Mouse (Mus musculus): ENCODE measurements around the gene Ctnnbl1.

Gene Ctnnbl1

GRCm38 (mm10) chr2:157870247-157870646 is 133.0 kb downstream of the Ctnnbl1 start:
- DNase-seq (ENCODE audit: extremely low spot score, low read depth, low spot score) = no peak

DNA sequence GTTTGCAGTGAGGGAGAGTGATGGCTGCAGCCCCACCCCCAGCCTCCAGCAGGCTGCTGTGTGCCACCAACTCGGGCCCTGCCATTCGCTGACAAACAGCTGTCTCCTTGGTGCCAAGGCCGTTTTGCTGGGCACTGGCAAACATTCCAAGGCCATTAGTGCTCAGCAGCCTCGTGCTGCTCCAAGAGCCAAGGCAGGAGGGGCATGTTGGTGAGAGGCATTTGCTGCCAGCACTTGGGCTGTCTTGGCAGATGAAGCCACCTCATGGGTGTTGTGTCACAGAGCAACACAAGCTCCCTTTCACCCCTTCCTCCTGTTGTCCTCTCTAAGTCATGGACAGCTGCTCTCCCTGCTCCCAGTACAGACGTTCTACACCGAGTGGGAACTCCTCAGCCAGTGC is 136.0 kb downstream of the Ctnnbl1 start:
- DNase-seq (ENCODE audit: extremely low spot score, low read depth, low spot score) = no peak

- DNase-seq (ENCODE audit: extremely low spot score, low read depth, low spot score) = no peak
These were observed 136.5 kb downstream of the Ctnnbl1 start for GRCm38 (mm10) chr2:157873691-157874090.

DNA sequence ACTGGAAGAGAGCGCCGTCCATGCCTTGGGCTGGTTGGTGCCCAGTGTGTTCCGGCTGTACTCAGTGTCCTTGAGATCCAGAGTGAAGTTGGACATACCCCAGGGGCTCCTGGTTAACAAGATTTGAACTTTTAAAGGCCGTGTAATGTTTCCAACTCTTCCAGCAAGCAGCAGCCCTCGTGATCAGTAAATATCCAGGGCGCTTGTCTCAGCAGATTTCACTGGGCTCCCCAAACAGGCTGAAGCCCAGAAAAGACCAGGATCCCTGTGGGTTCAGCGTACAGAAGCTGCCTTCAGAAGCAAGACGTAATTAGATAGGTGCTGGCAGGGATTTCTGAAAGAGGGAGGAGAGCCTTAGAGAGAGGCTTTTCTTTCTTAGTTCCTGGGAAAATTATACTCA is 137.9 kb downstream of the Ctnnbl1 start:
- no peak for DNase-seq (ENCODE audit: extremely low spot score, low read depth, low spot score)

GRCm38 (mm10) chr2:157877394-157877793 is 140.2 kb downstream of the Ctnnbl1 start:
- DNase-seq (ENCODE audit: extremely low spot score, low read depth, low spot score) = no peak

DNA sequence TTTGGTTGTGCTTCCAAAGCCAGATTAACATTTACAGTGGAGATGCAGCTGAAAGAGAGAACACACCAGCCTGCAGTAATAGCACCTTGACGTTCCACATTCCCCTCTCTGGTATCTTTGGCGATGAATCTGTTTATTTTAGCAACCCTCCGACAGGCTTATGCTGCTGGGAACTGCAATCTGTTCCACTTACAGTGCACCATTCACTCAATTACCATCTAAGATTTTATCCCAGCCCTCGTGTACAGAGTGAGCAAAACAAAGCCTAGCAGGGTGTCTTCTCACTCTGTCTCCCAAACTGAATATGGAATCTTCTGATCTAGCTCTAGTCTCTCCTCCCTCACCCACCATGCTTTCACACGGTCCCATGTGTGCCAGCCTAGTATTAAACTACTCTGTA is 140.8 kb downstream of the Ctnnbl1 start:
- DNase-seq (ENCODE audit: extremely low spot score, low read depth, low spot score) = no peak

DNA sequence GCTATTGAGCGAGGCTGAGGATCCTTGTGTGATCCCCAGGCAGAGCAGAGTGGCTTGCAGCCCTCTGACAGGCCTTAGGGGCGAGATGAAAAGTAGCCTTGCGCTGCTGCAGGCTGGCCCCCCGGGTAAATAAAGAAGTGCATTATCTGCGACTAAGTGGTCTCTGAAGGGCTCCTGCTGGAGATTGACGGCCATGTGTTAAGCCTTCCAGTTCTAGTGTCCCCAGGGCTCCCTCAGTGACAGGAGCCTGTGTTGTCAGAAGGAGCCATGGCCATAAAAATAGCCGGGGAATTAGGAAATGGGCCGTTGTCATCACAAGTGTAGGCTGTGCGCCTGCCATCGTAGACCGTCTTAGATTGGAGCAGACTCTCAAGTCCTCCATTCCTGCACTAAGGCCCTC is 144.7 kb downstream of the Ctnnbl1 start:
- DNase-seq (ENCODE audit: extremely low spot score, low read depth, low spot score) = no peak

DNA sequence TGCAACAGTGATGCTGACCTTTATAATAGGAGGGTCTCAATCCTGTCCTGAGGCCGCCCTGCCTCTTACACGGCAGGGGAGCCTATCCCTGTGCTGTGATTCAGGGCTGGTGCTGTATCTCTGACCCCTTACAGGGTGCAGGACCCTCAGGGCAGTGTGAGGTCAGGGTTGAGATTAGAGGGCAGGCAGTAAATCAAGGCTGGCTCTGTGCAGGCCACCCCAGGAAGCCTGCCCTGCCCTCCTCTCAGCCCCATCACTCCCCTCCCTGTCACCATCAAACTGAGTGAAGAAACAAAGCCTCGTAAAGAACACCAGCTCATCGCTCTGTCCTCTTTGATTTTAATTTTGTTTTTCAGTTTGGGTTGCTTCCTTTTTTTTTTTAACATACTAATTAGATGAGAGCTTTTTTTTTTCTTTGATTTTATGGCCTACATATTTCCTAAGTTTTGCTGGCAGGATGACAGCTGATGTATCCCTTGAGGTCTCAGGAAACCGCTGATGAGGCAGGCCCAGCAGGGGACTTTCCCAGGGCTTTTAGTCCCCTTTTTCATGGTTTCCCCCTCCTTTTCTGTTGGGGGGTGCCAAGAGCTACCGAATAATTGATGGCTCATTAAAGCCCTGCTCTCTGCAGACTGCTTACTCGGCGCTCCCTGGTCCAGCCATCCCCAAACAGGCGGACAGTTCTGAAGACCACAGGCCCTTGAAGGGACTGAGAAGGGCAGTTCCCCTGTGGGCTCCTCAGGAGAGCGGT is 150.2 kb downstream of the Ctnnbl1 start:
- no peak for DNase-seq (ENCODE audit: extremely low spot score, low read depth, low spot score)

DNA sequence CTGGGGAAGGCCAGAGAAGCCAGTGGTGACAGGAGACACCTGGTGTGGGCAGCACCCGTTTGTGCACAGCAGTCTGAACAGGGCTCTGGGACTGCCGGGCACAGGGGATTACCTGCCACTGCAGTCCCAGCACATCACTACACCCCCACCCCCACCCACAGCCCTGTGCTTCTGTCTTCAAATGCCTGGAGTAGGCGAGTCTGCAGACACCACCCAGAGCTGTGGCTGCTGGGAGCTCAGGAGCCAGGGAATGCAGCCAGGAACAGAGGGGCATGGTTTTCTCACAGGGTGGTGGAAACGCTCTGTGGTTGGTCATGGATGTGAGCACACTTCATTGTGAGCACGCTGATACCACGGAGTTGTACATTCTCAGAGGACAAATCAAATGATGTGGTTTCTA is 154.0 kb downstream of the Ctnnbl1 start:
- no peak for DNase-seq (ENCODE audit: extremely low spot score, low read depth, low spot score)

DNA sequence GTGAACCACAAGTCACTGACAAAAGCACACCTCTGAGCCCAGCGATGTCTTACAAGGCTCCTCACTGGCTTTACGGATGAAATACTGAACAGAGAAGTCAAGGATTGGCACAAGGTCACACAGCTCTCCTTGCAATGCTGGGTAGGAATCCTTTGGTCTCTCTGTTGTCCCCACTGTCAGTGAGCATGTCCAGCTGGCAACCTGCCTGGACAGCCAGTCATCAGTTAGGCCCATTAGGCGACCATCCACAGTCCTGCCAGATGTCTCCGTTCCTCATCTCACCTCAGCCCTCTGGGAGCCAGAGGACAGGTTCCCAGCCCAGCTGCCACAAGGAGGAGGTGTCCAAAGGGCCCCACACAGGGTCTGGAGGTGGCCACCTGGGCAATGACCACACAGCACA is 159.9 kb downstream of the Ctnnbl1 start:
- DNase-seq (ENCODE audit: extremely low spot score, low read depth, low spot score) = no peak

DNA sequence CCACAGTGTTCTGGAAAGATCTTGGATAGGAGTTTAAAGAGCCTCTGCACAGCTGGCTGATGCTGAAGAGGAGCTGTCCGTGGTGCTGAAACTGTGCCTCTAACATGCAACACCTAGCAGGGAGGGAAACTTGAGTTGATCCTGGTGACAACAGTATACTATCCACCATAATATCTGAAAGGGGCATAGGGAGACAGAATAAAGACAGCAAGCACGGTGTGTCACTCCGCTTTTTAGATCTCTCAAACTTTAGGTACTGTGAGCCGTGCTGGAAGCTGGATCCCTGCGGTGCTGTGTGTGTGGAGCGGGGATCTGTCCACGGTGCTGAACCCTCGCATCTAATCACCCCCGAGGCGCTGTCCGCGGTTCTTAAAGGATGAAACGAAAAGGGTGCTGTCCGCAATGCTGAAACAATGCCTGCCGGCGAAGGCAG is 176.0 kb downstream of the Ctnnbl1 start:
- peak; percentile 95 for DNase-seq (ENCODE audit: extremely low spot score, low read depth, low spot score)

GRCm38 (mm10) chr2:157913705-157914104 is 176.5 kb downstream of the Ctnnbl1 start:
- DNase-seq (ENCODE audit: extremely low spot score, low read depth, low spot score) = no peak

DNA sequence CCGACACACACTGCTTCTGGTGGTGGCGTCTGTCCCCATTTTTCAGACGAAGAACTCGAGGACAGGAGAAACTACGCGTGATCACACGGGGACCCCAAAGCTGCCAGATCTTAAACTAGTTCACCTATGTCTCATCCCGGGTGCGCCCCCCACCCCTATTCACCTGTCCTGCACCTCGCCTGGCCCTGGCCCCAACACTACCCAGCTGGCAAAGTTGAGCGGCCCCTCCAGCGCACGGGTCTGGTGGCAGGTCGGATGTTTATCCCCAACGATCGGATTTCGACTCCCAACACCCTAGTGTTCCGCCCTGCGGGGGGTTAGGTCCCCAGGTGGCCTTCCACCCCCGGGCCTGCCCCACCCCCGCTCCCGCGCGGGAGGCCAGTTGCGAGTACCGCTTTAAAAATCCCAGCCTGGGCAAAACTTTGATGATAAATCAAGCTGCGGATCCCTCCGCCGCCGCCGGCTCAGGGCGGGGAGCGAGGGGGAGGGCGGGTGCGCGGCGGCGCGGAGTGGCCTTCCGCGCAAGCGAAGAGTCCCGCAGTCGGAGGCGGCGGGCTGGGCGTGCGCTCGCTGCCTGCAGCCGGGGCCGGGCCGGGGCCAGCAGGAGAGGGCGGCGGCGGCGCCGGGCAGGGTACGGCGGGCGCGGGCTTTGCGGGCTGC is 177.0 kb downstream of the Ctnnbl1 start, which contains the start of gene Vstm2l:
Vstm2l (plus strand) TSS at position 549 of the 660 bp plus-strand sequence.
- DNase-seq (ENCODE audit: extremely low spot score, low read depth, low spot score) = no peak

GRCm38 (mm10) chr2:157914889-157915517 is 177.8 kb downstream of the Ctnnbl1 start:
- no peak for DNase-seq (ENCODE audit: extremely low spot score, low read depth, low spot score)

GRCm38 (mm10) chr2:157918529-157918928 is 181.3 kb downstream of the Ctnnbl1 start:
- DNase-seq (ENCODE audit: extremely low spot score, low read depth, low spot score) = no peak

- DNase-seq (ENCODE audit: extremely low spot score, low read depth, low spot score) = no peak
These were observed 184.3 kb downstream of the Ctnnbl1 start for GRCm38 (mm10) chr2:157921551-157921950.

- DNase-seq (ENCODE audit: extremely low spot score, low read depth, low spot score) = no peak
These were observed 186.2 kb downstream of the Ctnnbl1 start for GRCm38 (mm10) chr2:157923406-157923805.

DNA sequence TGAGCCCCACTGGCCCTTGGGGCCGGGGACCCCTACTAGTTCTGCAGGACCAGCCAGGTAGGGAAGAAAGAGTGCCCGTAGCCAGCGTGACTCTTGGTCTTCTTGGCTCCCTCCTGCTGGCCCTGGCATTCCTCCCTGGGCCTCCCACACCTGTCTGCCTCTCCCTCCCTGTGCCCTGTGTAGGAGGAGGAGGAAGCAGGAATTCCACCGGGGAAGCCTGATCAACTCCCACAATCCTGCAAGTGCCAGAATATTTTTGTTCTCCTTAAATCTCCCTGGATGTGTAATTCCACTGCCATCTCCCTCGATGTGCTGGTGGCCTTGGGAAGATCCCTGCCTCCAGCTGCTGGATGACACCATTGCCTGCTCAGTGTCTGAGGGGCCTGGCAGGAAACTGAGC is 187.3 kb downstream of the Ctnnbl1 start:
- DNase-seq (ENCODE audit: extremely low spot score, low read depth, low spot score) = no peak

- no peak for DNase-seq (ENCODE audit: extremely low spot score, low read depth, low spot score)
These were observed 189.3 kb downstream of the Ctnnbl1 start for GRCm38 (mm10) chr2:157926502-157926901.

- DNase-seq (ENCODE audit: extremely low spot score, low read depth, low spot score) = no peak
These were observed 189.7 kb downstream of the Ctnnbl1 start for GRCm38 (mm10) chr2:157926927-157927326.

- no peak for DNase-seq (ENCODE audit: extremely low spot score, low read depth, low spot score)
These were observed 190.2 kb downstream of the Ctnnbl1 start for GRCm38 (mm10) chr2:157927397-157927796.

DNA sequence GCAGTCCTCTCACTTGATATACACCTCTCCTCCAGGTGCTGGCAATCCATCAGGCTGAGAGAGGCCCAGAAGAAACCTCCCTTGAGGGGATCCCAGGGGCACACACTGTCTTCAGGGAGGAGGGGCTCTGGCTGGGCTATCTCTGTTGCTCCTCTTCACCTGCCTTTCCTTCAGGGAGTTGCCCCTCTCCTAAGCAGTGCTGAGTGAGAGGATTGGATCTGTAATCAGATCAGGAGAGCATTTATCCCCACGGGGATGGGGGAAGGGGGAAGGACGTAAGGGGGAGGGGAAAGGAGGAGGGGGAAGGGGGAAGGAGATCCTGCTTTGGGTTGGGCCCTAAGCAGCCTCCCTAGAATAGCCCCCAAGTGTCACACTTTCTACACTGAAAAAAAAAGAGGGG is 190.6 kb downstream of the Ctnnbl1 start:
- no peak for DNase-seq (ENCODE audit: extremely low spot score, low read depth, low spot score)
